Mouse (Mus musculus) cortical plate, adult 2 months (tissue): Measurements from ENCODE around the gene Cdc42bpb. TPM values are rescaled to one million over a fixed set of nuclear protein-coding genes. Genes with fewer than 3 reads are reported as not detected.
A peak's percentile ranks its signal among the peaks of the same experiment; 100 is the strongest.

ENCODE experiments used
- H3K27ac ChIP-seq: fragments of 200-500 bp; 2 replicates; pipeline ENCODE4 v1.5.1; 2012; ENCODE audit warnings: low read length, control low read depth, inconsistent platforms; ENCODE audit not compliant: insufficient read depth
- H3K4me1 ChIP-seq: fragments of 200-500 bp; 2 replicates; pipeline ENCODE4 v1.6.1; 2011; ENCODE audit warnings: low read length; ENCODE audit not compliant: control insufficient read depth, insufficient read depth
- H3K4me3 ChIP-seq: fragments of 200-500 bp; 2 replicates; pipeline ENCODE4 v1.5.1; 2011; ENCODE audit warnings: mild to moderate bottlenecking, low read length, control low read depth; ENCODE audit not compliant: insufficient read depth
- CTCF ChIP-seq: fragments of 200-500 bp; IDR thresholded peaks from 2 replicates; pipeline ENCODE4 v1.5.1; 2011; ENCODE audit warnings: mild to moderate bottlenecking, control low read depth, low read length; ENCODE audit not compliant: insufficient read depth; ENCODE audit errors: extremely low read depth
- POLR2A ChIP-seq: fragments of 200-500 bp; IDR thresholded peaks from 2 replicates; pipeline ENCODE4 v1.6.1; 2011; ENCODE audit warnings: mild to moderate bottlenecking, low read length, control low read depth; ENCODE audit not compliant: insufficient read depth; ENCODE audit errors: extremely low read depth
- polyA plus RNA-seq: library from polyadenylated mRNA; depleted of rRNA; stranded (reverse); fragments of >200 nt; gene quantifications from 2 replicates; pipeline ENCODE4 v1.2.3, GENCODE M21; 2012

The Cdc42bpb gene
- polyA plus RNA-seq, 1 experiment = 195 TPM

DNA sequence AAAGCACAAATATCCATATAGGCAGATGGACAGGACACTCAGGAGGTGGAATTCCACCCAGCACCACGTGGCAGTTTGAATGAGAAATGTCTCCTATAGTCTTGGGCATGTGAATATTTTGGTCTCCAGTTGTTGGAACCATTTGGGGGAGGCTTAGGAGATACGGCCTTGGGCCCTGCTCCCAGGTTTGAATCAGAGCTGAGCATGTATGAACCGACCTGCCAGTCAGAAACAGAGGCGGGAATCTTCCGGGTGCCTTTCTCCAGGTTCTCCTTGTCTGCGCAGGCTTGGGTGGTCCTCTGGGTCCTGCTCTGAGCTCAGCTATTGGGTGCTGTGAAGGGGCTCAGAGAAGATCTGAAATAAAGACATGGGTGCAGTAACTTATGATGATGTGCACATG is 16.5 kb upstream of the Cdc42bpb start:
- Histone ChIP-seq H3K4me1 (no peaks in the 10 kb centered on the region), H3K27ac (no peak overlapping the region), H3K4me3 (no peak overlapping the region)
- no peak for TF ChIP-seq POLR2A
- no peak for TF ChIP-seq CTCF

DNA sequence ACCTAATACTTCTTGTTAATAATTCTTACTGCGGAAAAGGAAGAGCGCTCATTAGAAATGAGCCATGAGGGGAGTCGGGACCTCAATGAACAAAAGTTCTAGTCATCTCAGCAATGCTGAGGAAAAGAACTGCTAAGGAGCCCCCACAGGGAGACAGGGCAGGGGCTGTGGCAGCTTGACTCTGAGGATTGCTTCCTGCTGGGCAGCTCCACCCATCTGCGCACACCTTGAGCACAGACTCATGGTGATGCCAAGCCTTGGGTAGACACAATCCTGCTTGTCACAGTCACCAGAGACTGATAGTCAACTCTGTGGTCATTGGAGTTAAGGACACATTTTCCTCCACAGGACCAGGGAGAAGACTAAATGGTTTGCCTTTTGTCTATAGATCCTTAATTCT is 9.6 kb upstream of the Cdc42bpb start:
- no peak overlapping the region for H3K27ac ChIP-seq
- no peak for TF ChIP-seq POLR2A
- no peak for TF ChIP-seq CTCF

GRCm38 (mm10) chr12:111386642-111387120 is 9.2 kb upstream of the Cdc42bpb start:
- H3K4me1 ChIP-seq = no peaks in the 10 kb centered on the region
- TF ChIP-seq CTCF (no peak), POLR2A (peak; percentile 30; the same call in 1 of the 2 replicates)
- H3K4me3 ChIP-seq = no peak overlapping the region
- H3K27ac ChIP-seq = no peak overlapping the region

More for the DNA sequence above, 9.6 kb upstream of the Cdc42bpb start:
- H3K4me1 ChIP-seq = no peaks in the 10 kb centered on the region
- no peak overlapping the region for H3K4me3 ChIP-seq

- Histone ChIP-seq H3K4me1 (no peaks in the 10 kb centered on the region), H3K27ac (no peak overlapping the region), H3K4me3 (no peak overlapping the region)
- TF ChIP-seq CTCF = no peak
- TF ChIP-seq POLR2A = no peak
Measured at GRCm38 (mm10) chr12:111385883-111386641, 8.5 kb upstream of the Cdc42bpb start.

DNA sequence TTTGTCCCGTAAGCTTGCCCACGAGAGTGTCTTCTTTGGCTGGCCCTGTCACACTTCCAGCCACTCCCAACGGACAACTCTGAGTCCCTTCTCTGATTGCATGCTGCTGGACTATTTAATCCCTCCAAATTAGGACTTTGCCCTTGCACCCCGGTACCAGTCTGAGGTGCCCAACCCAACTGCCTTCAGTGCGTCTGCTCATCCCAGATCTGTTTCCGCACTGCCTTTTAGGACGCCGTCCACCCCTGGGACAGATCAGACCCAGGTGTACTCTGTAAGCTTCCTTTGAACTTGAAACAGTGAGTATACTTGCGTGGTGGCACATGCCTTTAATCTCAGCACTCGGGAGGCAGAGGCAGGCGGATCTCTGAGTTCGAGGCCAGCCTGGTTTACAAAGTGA is 1.3 kb upstream of the Cdc42bpb start:
- Histone ChIP-seq H3K4me3 (no peak overlapping the region; the same call in 1 of the 2 replicates), H3K27ac (no peak overlapping the region), H3K4me1 (peaks cover 3% of the 10 kb centered on the region; the same call in 1 of the 2 replicates)
- TF ChIP-seq POLR2A = no peak
- no peak for TF ChIP-seq CTCF

DNA sequence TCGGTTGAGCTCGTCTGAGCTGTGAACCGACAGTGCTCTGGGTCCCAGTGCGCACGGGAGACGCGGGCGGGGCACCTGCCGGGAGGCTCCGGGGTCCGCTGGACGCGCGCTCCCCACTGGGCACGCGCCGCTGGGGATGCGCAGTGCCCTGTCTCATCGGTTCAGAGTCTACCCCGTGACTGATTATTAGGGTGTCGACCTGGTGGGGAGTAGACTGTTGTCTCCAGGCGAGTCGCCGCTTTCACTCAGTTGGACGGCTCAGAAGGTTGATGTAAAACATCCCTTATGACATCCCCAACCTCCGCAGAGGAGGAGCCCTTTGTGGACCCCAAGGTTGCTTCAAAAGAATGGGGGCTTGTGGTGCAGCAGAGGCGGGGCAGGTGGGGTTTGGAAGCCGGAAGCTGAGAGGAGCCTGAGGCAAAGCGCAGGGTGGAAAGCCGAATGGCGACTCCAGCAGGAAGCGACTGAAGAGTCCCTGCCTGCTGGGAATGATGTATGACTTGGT is 520 bp upstream of the Cdc42bpb start:
- H3K4me1 ChIP-seq = peaks cover 3% of the 10 kb centered on the region; the same call in 1 of the 2 replicates
- H3K4me3 ChIP-seq = peak overlapping the region; percentile 83
- peak overlapping the region; percentile 88 for H3K27ac ChIP-seq
- TF ChIP-seq POLR2A = no peak
- TF ChIP-seq CTCF = no peak

DNA sequence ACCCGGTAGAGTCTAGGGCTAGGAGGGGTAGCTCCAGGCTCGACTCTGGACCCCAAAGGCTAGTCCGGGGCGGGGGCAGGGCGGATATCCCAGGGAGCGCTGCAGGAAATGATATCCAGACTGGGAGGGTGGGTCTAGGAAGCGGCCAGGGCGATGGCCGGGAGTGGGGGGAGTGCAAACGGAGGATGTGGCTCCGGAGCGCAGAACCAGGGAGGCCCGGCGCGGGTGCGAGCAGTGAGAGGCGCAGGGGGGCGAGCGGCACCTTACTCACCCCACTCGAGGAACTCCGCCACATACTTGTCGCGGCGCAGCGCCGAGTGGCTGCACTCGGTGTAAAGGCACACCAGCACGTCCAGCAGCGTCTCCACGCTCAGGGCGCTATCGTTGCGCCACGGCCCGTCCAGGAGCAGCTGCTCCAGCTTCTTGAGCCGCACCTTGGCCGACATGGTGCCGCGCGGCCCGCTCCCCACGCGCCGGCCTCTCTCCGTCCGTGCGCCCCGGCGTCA is 639 bp downstream of the Cdc42bpb start:
- no peak for TF ChIP-seq POLR2A
- no peak for TF ChIP-seq CTCF
- H3K4me3 ChIP-seq = peak overlapping the region; percentile 83
- peaks cover 3% of the 10 kb centered on the region; the same call in 1 of the 2 replicates for H3K4me1 ChIP-seq
- H3K27ac ChIP-seq = peak overlapping the region; percentile 92

DNA sequence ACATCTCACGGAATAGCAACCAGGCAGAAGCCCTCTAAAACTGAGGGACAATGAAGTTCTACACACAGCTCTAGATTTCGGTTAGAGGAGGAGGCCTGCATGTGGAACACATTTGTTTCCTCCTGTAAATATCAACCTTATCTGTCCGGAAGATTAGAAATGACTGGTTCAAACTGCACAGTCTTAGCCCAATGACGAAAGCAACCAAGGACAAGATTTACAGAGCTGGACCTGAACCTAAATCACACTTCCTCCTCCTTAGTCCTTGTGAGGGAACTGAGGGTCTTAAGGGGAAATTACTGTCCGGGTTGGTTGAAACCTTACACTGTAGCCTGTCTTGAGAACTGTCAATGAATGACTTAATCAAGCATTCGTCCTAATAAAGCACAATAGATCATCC is 1.5 kb downstream of the Cdc42bpb start:
- peak overlapping the region; percentile 83 for H3K4me3 ChIP-seq
- no peak overlapping the region for H3K27ac ChIP-seq
- no peak for TF ChIP-seq CTCF
- peaks cover 3% of the 10 kb centered on the region; the same call in 1 of the 2 replicates for H3K4me1 ChIP-seq

- peaks cover 3% of the 10 kb centered on the region; the same call in 1 of the 2 replicates for H3K4me1 ChIP-seq
- H3K27ac ChIP-seq = no peak overlapping the region
- no peak for TF ChIP-seq POLR2A
- TF ChIP-seq CTCF = no peak
- peak overlapping the region; percentile 83 for H3K4me3 ChIP-seq
Measured at GRCm38 (mm10) chr12:111375559-111375958, 2.0 kb downstream of the Cdc42bpb start.

GRCm38 (mm10) chr12:111374727-111375126 is 2.8 kb downstream of the Cdc42bpb start:
- TF ChIP-seq CTCF (no peak), POLR2A (no peak)
- Histone ChIP-seq H3K4me3 (peak overlapping the region; percentile 83; the same call in 1 of the 2 replicates), H3K4me1 (peaks cover 3% of the 10 kb centered on the region; the same call in 1 of the 2 replicates), H3K27ac (no peak overlapping the region)
